Mouse (Mus musculus): ENCODE measurements around the gene Nedd9. TPM values are rescaled to one million over a fixed set of nuclear protein-coding genes. Genes with fewer than 3 reads are reported as not detected.

Gene Nedd9
- polyA plus RNA-seq, 1 experiment from 2014 or later = 25.0 TPM

DNA sequence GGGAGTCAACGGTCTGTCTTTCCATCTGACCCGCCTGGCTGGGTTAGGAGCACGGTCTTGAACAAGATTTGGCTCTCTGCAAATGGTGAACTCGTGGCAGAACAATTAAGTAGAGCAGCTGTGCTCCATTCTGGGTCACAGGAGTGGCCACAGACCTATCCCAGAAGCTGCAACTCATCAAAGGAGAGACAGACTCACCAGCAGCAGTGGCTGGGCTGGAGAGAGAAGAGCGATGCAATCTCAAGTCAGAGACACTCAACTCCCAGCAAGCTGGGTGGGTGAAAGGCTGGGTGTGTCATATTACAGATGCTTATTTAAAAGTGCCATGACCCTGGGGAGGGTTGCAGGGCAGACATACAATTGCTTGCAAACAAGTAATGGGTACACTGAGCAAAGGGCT is 50.4 kb downstream of the Nedd9 start:
- Histone ChIP-seq H3K9me3 (replicated peaks; ENCODE audit: control insufficient read depth, low read length) (no peaks in the 10 kb centered on the region), H3K27ac (ENCODE audit: low read length) (no peak overlapping the region), H3K4me1 (ENCODE audit: control insufficient read depth, insufficient read depth, low read length) (no peaks in the 10 kb centered on the region), H3K4me2 (ENCODE audit: low read depth, low read length) (no peak overlapping the region), H3K9ac (ENCODE audit: low read length) (no peak overlapping the region), H3K36me3 (ENCODE audit: control insufficient read depth, insufficient read depth, low read length) (no peaks in the 10 kb centered on the region), H3K27me3 (ENCODE audit: control insufficient read depth, insufficient read depth, low read length) (no peaks in the 10 kb centered on the region), H3K4me3 (replicated peaks; ENCODE audit: low read length) (no peak overlapping the region)
- peak; percentile 33; the same call in 1 of the 2 replicates for ATAC-seq (ENCODE audit: insufficient read depth, low FRiP score)
- WGBS = 61% methylated on average over 5 of the region's 5 CpGs

DNA sequence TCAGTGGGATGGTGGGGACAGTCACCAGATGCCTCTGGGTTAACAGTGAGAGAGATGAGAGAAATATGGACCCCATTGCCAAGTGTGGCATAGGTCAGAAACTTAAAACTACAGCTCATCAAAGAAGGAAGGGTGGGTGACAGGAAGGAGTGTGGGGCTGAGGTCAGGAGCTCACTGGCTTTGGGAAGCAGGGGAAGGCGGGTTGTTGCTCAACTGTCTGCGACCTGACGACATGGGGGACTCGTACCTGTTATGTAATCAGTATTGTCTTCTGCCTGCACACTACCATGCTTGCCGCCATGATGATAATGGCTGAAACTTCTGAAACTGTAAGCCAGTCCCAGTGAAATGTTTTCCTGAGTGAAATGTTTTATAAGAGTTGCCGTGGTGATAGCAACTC is 54.0 kb downstream of the Nedd9 start:
- Histone ChIP-seq H3K4me1 (ENCODE audit: control insufficient read depth, insufficient read depth, low read length) (no peaks in the 10 kb centered on the region), H3K36me3 (ENCODE audit: control insufficient read depth, insufficient read depth, low read length) (no peaks in the 10 kb centered on the region), H3K9me3 (replicated peaks; ENCODE audit: control insufficient read depth, low read length) (no peaks in the 10 kb centered on the region), H3K27me3 (ENCODE audit: control insufficient read depth, insufficient read depth, low read length) (no peaks in the 10 kb centered on the region), H3K4me2 (ENCODE audit: low read depth, low read length) (no peak overlapping the region), H3K9ac (ENCODE audit: low read length) (no peak overlapping the region), H3K27ac (ENCODE audit: low read length) (no peak overlapping the region), H3K4me3 (replicated peaks; ENCODE audit: low read length) (no peak overlapping the region)
- no peak for ATAC-seq (ENCODE audit: insufficient read depth, low FRiP score)
- WGBS = 81% methylated on average over 6 of the region's 6 CpGs

DNA sequence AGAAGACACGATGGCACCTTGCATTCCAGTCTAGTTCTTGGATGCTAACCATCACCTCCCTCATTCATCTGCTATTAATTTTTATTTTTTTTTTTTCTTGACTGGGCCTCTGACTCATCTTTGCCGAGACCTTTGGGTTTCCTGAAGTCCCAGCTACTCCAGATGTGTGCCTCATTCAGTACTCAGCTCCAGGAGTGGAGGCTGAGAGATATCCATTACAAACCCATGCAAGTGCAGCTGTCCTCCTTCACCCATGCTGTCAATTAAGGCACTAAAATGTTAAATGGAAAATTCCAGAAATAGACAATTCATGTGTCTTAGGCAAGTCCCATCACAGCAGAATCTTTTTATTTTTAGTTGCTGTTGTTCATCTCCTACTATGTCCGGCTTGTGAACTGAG is 55.4 kb downstream of the Nedd9 start:
- H3K27ac ChIP-seq (ENCODE audit: low read length) = no peak overlapping the region
- H3K4me2 ChIP-seq (ENCODE audit: low read depth, low read length) = no peak overlapping the region
- no peak for ATAC-seq (ENCODE audit: insufficient read depth, low FRiP score)
- no peaks in the 10 kb centered on the region for H3K27me3 ChIP-seq (ENCODE audit: control insufficient read depth, insufficient read depth, low read length)
- no peak overlapping the region for H3K4me3 ChIP-seq (replicated peaks; ENCODE audit: low read length)
- H3K36me3 ChIP-seq (ENCODE audit: control insufficient read depth, insufficient read depth, low read length) = no peaks in the 10 kb centered on the region
- WGBS = 74% methylated on average over 3 of the region's 3 CpGs
- no peaks in the 10 kb centered on the region for H3K9me3 ChIP-seq (replicated peaks; ENCODE audit: control insufficient read depth, low read length)
- no peaks in the 10 kb centered on the region for H3K4me1 ChIP-seq (ENCODE audit: control insufficient read depth, insufficient read depth, low read length)
- no peak overlapping the region for H3K9ac ChIP-seq (ENCODE audit: low read length)

DNA sequence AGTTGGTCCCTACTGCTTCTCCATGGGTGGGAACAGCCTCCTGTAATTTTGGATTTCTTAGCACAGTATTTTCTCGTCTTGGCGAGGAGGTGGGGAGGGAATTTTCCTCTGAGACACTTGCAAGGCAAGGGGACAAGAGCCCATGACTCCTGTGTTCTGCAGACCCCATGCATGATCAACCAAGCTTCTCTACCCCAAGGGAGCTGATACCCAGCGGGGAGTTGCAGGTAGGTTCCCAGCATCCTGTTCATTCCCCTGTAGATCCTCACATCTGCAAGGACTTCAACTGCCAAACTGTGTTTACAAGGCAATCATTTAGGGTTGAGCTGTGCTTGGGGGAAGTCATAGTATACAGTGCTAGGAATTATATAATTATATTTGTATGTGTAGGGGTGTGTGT is 60.1 kb downstream of the Nedd9 start:
- Histone ChIP-seq H3K4me3 (replicated peaks; ENCODE audit: low read length) (no peak overlapping the region), H3K9ac (ENCODE audit: low read length) (no peak overlapping the region), H3K4me2 (ENCODE audit: low read depth, low read length) (no peak overlapping the region), H3K27me3 (ENCODE audit: control insufficient read depth, insufficient read depth, low read length) (no peaks in the 10 kb centered on the region), H3K36me3 (ENCODE audit: control insufficient read depth, insufficient read depth, low read length) (no peaks in the 10 kb centered on the region), H3K4me1 (ENCODE audit: control insufficient read depth, insufficient read depth, low read length) (0 out of 2 replicates have a peak, but pooled peaks cover 3% of the 10 kb centered on the region), H3K9me3 (replicated peaks; ENCODE audit: control insufficient read depth, low read length) (no peaks in the 10 kb centered on the region), H3K27ac (ENCODE audit: low read length) (no peak overlapping the region)
- no peak for ATAC-seq (ENCODE audit: insufficient read depth, low FRiP score)
- 79% methylated on average over 3 of the region's 3 CpGs for WGBS

DNA sequence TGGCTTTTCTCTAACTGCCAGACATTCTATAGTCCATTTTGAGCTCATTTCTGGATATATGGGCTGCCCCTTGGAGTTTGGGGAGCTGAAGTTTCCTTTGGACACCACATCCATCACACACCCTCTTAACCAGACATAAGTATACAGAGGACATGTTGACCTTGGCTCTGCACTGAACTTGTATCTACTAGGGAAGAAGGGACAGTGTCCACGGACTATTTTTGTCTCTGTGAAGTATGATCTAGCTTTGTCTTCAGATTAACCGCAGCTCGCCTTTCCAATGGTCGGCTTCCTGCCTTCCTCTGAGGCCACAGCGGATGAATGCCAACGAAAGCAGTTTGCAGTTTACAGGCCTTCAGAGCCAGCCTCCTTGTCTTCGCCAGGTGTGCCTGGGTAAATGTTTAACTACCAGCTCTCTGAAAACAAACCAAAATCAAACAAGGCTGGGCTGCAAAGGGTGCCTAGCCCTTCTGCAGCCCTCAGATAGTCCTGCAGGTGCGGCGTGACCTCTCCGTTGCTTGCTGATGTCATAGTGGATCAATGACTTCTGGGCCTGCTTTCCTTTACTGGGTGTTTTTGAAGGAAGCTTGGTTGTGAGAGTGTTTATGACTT is 63.6 kb downstream of the Nedd9 start:
- Histone ChIP-seq H3K36me3 (ENCODE audit: control insufficient read depth, insufficient read depth, low read length) (no peaks in the 10 kb centered on the region), H3K27ac (ENCODE audit: low read length) (peak overlapping the region; percentile 71), H3K4me1 (ENCODE audit: control insufficient read depth, insufficient read depth, low read length) (0 out of 2 replicates have a peak, but pooled peaks cover 3% of the 10 kb centered on the region), H3K4me2 (ENCODE audit: low read depth, low read length) (no peak overlapping the region), H3K4me3 (replicated peaks; ENCODE audit: low read length) (no peak overlapping the region), H3K9me3 (replicated peaks; ENCODE audit: control insufficient read depth, low read length) (no peaks in the 10 kb centered on the region), H3K9ac (ENCODE audit: low read length) (no peak overlapping the region), H3K27me3 (ENCODE audit: control insufficient read depth, insufficient read depth, low read length) (no peaks in the 10 kb centered on the region)
- peak; percentile 89 for ATAC-seq (ENCODE audit: insufficient read depth, low FRiP score)
- WGBS = 52% methylated on average over 10 of the region's 10 CpGs

DNA sequence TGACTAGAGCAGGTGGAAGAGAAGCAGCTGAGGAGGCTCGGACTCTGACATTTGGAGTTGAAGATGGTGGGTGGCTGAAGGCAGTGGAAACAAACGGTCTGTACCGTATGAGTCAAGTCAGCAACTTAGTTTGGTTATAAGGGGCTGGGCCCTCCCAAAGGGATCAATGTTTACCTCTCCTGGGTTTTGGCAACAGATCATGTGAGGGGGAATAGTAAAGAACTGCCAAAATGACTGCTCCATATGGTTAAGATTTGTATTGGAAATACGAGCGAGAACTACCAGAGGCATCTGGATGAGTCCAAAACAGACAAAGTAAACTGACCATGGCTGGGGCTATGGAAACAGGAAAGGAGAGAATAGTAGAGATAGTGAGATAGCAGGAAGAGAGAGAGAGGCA is 64.6 kb downstream of the Nedd9 start:
- no peak overlapping the region for H3K27ac ChIP-seq (ENCODE audit: low read length)
- H3K4me2 ChIP-seq (ENCODE audit: low read depth, low read length) = no peak overlapping the region
- ATAC-seq (ENCODE audit: insufficient read depth, low FRiP score) = no peak
- H3K4me1 ChIP-seq (ENCODE audit: control insufficient read depth, insufficient read depth, low read length) = 0 out of 2 replicates have a peak, but pooled peaks cover 3% of the 10 kb centered on the region
- no peak overlapping the region for H3K9ac ChIP-seq (ENCODE audit: low read length)
- H3K27me3 ChIP-seq (ENCODE audit: control insufficient read depth, insufficient read depth, low read length) = no peaks in the 10 kb centered on the region
- no peaks in the 10 kb centered on the region for H3K36me3 ChIP-seq (ENCODE audit: control insufficient read depth, insufficient read depth, low read length)
- H3K9me3 ChIP-seq (replicated peaks; ENCODE audit: control insufficient read depth, low read length) = no peaks in the 10 kb centered on the region
- WGBS = 60% methylated on average over 5 of the region's 5 CpGs
- no peak overlapping the region for H3K4me3 ChIP-seq (replicated peaks; ENCODE audit: low read length)

DNA sequence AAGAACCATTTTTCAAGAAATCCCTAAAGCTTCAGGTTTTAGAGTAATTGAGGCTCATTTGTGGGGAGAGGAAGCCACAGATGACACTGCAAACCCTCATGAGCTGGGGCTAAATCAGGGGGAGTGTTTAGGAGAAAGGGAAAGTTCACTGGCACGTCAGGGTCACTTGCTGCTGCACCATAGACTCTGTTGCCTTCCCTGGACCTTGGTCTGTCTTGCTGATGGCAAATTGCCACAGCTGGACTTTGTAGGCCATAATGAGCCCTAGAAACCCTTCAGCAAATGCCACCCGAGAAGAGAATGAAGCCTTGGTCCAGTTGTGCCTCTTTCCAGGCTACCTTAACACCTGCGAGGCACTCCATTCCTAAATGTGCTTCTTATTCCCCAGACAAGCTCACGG is 66.8 kb downstream of the Nedd9 start:
- Histone ChIP-seq H3K9ac (ENCODE audit: low read length) (no peak overlapping the region), H3K4me3 (replicated peaks; ENCODE audit: low read length) (no peak overlapping the region)
- WGBS = 83% methylated on average over 4 of the region's 4 CpGs

DNA sequence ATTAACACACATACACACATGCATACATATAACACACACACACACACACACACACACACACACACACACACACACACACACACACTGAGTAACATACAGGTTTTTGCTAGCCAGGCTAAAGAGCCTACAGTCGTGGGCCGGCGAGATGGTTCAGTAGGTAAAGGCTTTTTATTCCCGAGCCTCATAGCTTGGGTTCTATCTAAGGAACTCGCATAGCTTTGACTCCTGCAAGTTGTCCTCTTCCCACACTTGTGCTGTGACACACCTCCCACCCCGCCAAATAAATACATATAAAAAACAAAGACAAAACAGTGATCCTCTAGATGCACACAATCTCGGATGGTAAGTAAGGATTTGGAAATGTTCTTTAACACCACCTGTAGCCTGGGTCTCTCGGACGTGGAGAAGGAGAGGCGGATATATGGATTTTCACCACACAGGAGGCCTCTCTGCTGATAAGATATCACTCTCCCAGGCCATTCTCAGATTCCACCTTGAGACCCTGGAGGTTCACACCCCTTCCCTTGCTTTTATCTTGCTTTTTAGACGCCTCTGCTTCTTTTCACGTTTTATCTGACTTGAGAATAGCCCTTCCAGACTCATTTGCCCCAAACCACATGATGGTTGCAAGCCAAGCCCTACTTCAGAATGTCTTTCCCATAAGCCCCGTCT is 68.8 kb downstream of the Nedd9 start:
- ATAC-seq (ENCODE audit: insufficient read depth, low FRiP score) = no peak
- 61% methylated on average over 13 of the region's 13 CpGs for WGBS

More for the DNA sequence above, 66.8 kb downstream of the Nedd9 start:
- H3K27ac ChIP-seq (ENCODE audit: low read length) = no peak overlapping the region
- H3K4me2 ChIP-seq (ENCODE audit: low read depth, low read length) = no peak overlapping the region
- ATAC-seq (ENCODE audit: insufficient read depth, low FRiP score) = no peak
- H3K9me3 ChIP-seq (replicated peaks; ENCODE audit: control insufficient read depth, low read length) = no peaks in the 10 kb centered on the region
- H3K36me3 ChIP-seq (ENCODE audit: control insufficient read depth, insufficient read depth, low read length) = no peaks in the 10 kb centered on the region
- no peaks in the 10 kb centered on the region for H3K27me3 ChIP-seq (ENCODE audit: control insufficient read depth, insufficient read depth, low read length)
- H3K4me1 ChIP-seq (ENCODE audit: control insufficient read depth, insufficient read depth, low read length) = 0 out of 2 replicates have a peak, but pooled peaks cover 3% of the 10 kb centered on the region

DNA sequence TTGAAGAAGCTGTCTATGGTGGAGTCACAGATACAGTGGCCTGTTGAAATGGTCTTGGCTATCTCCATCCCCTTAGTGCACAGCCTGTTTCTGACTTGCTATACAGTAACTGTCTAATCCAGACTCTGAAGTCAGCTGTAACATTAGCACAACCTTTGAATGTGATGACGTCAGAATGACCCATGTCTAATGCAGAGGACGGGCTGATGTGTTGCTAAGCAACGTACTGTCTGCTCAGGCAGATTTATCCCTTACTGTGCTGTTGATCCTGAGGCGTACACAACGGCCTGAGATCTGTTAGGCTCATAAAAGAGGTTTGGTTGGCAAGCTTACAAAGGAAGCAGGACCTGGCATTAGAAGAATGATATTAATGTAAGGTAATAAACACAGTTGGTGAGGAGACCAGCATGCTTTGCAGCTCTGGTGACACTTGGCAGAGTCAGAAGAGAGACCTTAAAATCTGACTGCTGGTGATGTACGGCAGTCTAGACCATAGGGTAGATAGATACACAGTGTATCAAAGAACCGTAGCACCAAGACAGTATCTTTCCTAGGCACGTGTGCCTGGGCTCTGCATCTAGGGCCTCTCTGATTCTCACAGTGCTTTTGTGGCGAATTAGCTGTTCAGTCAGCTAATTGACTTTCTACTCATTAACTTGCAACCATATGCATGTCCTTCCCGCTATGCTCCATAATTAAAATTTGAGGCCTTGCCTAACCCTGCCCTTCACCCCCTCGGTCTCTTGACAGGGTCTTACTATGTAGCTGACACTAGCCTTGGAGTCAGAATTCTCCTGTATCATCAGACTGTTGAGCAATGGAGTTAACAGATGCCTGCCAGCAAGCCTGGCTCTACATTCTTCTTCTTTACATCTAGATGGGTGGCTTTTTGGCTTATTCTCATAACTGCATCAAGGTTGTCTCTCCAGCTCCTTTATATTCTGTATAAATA is 70.8 kb downstream of the Nedd9 start:
- Histone ChIP-seq H3K27me3 (ENCODE audit: control insufficient read depth, insufficient read depth, low read length) (no peaks in the 10 kb centered on the region), H3K27ac (ENCODE audit: low read length) (no peak overlapping the region), H3K4me1 (ENCODE audit: control insufficient read depth, insufficient read depth, low read length) (no peaks in the 10 kb centered on the region), H3K36me3 (ENCODE audit: control insufficient read depth, insufficient read depth, low read length) (no peaks in the 10 kb centered on the region), H3K9ac (ENCODE audit: low read length) (no peak overlapping the region), H3K9me3 (replicated peaks; ENCODE audit: control insufficient read depth, low read length) (no peaks in the 10 kb centered on the region), H3K4me2 (ENCODE audit: low read depth, low read length) (no peak overlapping the region), H3K4me3 (replicated peaks; ENCODE audit: low read length) (no peak overlapping the region)
- 60% methylated on average over 11 of the region's 11 CpGs for WGBS
- ATAC-seq (ENCODE audit: insufficient read depth, low FRiP score) = no peak

More for the DNA sequence above, 68.8 kb downstream of the Nedd9 start:
- Histone ChIP-seq H3K4me3 (replicated peaks; ENCODE audit: low read length) (no peak overlapping the region), H3K4me1 (ENCODE audit: control insufficient read depth, insufficient read depth, low read length) (0 out of 2 replicates have a peak, but pooled peaks cover 3% of the 10 kb centered on the region), H3K27me3 (ENCODE audit: control insufficient read depth, insufficient read depth, low read length) (no peaks in the 10 kb centered on the region), H3K36me3 (ENCODE audit: control insufficient read depth, insufficient read depth, low read length) (no peaks in the 10 kb centered on the region), H3K27ac (ENCODE audit: low read length) (no peak overlapping the region; the same call in 1 of the 2 replicates), H3K4me2 (ENCODE audit: low read depth, low read length) (no peak overlapping the region), H3K9me3 (replicated peaks; ENCODE audit: control insufficient read depth, low read length) (no peaks in the 10 kb centered on the region), H3K9ac (ENCODE audit: low read length) (no peak overlapping the region)
